Mouse (Mus musculus) adrenal gland, postnatal 4 days (tissue): ENCODE measurements around the gene Ubr7. TPM values are rescaled to one million over a fixed set of nuclear protein-coding genes. Genes with fewer than 3 reads are reported as not detected.
A peak's percentile ranks its signal among the peaks of the same experiment; 100 is the strongest.

Source experiments
- DNase-seq, 2 experiments: peaks; one replicate each; pipeline ENCODE4 v3.0.0; 2021 to 2022; ENCODE audit warnings: low spot score in 2 of 2, mixed read lengths in 2 of 2
- total RNA-seq, 2 experiments: library from RNA; stranded (reverse); gene quantifications; 2 replicates each; pipeline ENCODE4 v1.2.3; 2021

Ubr7 gene
- total RNA-seq, 2 experiments from 2014 or later = 48.8 to 49.9 TPM

DNA sequence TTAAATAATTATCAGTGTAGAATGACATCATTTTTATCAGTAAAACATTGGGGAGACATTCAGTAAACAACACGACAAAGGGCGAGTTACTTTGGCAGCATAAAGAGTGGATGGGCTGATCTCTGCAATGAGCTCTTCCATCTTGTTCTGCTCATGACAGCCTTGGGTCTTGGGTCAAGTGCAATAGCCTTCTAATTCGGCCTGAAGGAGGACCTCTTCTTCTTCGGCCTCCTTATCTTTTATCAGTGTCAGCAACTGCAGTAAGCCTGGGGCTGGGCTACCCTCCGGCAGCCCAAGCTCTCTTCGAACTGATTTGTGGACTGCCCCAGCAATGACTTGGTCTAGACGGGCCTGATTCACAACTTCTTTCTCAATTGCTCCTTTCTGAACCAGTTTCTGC lies 15.7 kb upstream of the Ubr7 start:
- DNase-seq = no peak

DNA sequence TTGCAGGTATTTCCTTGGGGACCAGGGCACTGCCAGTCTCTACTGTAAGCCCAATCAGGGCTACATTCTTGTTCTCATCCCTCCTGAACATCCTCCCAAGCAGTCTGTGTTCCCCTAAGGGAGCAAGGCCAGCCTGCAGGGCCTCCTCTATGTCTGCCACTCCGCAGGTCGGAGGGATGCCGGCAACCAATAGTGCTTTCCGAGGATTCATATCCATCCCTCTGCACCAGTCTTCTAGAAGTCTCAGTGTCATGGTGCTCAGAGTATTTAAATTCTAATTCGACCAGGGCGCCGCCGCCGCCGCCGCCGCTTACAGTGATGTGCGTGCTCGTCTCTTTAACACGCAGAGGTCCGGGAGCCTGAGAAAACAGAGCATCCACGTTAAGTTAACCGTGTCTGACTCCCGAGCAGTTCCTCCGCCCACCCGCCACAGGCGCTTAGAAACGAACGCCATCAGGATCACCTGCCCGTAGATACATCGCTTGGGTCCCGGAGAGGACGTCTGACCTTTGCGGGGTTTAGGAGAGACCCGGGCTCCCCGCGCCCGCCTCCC lies 14.7 kb upstream of the Ubr7 start:
- no peak for DNase-seq

- DNase-seq = peak; percentile 69 to 81
Measured at GRCm38 (mm10) chr12:102743589-102744574, 13.9 kb upstream of the Ubr7 start, which contains the start of the genes Moap1 and Tmem251. TSS of gene Moap1 (minus strand) at chr12:102743661. TSS of gene Tmem251 (plus strand) at chr12:102743762.

DNA sequence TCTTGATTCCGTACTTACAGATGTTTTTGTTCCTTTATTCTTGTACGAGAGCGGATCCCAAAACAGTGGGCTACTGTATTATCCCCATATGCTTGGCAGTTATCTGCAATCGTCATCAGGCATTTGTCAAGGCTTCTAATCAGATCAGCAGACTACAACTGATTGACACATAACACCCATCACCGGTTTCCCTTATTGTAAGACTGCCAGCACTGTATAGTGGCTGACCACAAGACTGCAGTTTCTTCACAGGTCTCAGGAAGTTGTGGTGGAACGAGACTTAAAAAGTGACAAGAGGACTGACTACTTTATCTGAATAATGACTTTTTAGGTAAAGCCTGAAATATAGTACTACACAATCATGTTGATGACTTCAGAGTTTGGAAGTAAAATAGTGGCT lies 12.9 kb upstream of the Ubr7 start:
- DNase-seq = no peak

- no peak for DNase-seq
Measured at GRCm38 (mm10) chr12:102748256-102748655, 9.5 kb upstream of the Ubr7 start.

DNA sequence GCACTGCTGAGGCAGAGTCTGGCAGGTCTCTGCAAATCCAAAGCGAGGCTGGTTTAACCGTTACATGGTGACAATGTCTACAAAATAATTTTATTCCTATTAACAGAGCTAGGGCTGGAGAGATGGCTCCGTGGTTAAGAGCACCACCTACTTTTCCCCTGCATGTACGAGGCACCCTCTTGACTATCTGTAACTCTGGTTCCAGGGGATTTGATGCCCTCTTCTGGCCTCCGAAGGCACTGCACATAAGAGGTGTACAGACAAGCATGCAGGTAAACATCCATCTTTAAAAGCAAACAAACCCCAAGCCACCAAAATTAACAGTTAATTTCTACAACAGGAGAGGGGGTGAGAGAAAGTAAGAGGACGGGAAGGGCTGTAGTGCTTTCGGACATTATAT lies 1.5 kb upstream of the Ubr7 start:
- DNase-seq = no peak

- no peak for DNase-seq
Measured at GRCm38 (mm10) chr12:102757055-102757688, 595 bp upstream of the Ubr7 start.

DNA sequence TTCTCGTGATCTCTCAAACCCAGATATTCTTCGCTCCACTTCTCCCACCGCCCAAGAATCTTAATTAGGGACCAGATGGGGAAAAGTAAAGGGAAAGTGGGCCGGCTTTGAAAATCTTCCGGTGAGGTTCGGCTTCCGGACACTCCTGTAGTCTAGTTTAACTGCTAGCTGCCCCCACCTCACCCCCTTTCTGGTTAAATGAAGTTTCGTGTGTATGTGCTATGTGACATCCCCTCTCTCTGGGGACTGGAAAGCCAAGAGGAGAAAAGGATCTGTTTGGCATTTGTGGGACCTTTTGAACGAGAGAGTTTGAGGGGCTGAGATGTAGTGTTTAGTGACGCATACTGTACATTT lies 613 bp downstream of the Ubr7 start, which contains the start of gene Gm20604:
Gene Gm20604 (minus strand): TSS at position 270 of the 354 bp plus-strand sequence.
- no peak for DNase-seq

DNA sequence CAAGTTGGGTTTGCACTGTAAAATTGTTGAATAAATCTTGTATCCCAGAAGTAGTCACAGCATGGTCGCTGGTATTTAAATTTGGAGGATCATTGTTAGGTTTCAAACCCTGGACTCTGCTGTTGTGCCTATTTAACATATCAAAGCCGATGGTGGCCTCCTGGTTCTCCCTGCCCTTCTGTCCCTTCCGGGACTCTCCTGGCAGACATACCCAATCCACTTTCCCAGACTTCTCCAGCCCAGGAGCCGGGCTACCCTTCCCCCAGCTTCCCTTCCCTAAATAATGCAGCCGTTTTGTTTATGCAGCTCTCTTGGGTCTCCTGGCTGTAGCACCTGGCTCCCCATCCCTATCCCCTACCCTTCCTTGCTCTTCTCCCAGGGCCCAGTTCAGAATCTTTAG lies 1.2 kb downstream of the Ubr7 start:
- DNase-seq = no peak

- no peak for DNase-seq
Measured at GRCm38 (mm10) chr12:102761668-102762067, 3.9 kb downstream of the Ubr7 start.

- DNase-seq = no peak
Measured at GRCm38 (mm10) chr12:102763696-102764095, 5.9 kb downstream of the Ubr7 start.

GRCm38 (mm10) chr12:102769000-102769399 lies 11.2 kb downstream of the Ubr7 start:
- DNase-seq = no peak

- DNase-seq = no peak
Measured at GRCm38 (mm10) chr12:102771601-102772000, 13.8 kb downstream of the Ubr7 start.

GRCm38 (mm10) chr12:102772676-102773075 lies 14.9 kb downstream of the Ubr7 start:
- no peak for DNase-seq

DNA sequence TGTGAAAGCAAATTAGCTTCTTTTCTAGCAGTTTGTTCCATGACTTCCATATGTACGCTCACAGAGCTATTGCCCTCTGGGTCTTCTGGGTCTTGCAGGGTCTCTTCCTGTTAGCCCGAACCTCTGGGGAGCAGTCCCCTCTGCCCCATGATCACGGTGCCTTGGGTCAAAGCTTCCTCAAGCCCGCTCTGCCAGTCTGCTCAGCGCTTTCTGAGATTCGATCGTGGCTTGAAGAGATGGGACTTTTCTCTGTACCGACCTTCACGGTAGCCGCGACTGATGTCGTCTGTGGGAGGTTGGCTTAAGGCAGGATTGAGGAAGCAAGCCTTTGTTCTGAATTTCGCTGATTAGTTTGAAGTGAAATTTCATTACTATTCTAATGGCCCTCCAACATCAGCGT lies 18.3 kb downstream of the Ubr7 start:
- DNase-seq = no peak

- DNase-seq = no peak
Measured at GRCm38 (mm10) chr12:102778151-102778550, 20.4 kb downstream of the Ubr7 start.

DNA sequence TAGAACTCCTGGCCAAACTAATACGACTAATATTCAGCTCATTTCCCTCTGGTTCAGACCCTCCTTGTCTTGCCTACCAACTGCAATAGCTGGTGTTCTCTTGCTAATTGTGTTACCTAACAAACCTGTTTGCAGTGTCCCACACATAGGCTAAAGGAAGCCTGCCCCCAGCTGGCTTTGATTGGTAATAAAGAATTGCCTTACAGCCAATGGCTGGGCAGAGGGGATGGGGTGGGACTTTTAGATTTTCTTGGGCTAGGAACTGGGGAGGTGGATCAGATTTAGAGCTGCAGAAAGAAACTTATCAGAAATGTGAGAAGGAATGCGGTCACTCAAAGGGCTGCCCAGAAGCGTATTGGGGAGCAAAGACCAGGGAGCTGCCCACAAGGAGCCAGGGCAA lies 21.7 kb downstream of the Ubr7 start:
- DNase-seq = no peak

- no peak for DNase-seq
Measured at GRCm38 (mm10) chr12:102782841-102783240, 25.1 kb downstream of the Ubr7 start.

DNA sequence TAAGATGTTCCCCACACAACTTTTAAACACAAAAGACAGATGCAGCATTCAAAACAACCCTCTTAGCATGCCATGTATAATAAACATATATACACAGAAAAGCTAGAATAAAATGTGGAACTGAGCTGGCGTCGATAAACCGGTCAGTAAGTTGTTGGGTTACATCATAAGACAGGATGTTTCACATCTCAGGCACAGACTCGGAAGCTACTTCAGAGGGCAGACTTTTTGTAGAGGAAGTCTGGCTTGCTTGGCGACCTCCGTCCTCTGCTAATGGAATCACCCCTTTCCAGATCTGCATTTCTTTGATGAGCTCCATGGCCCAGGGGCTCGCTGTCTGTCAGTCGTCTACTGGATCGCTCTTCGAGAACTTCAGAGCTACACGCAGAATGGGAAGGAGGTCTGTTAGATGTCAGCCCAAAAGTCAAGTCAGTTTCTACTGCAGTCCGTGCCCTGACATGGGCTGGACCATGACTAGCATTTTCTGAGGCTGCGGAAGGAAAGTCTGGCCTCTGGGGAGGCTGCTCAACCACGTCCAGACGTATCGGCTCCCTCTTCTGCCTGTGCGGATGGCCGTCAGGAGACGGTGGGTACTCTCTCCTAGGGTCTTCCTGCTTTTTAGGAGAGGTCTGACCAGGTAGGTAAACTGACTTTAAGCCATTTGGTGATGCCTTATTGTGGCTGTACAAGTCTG lies 27.3 kb downstream of the Ubr7 start:
- DNase-seq = no peak

DNA sequence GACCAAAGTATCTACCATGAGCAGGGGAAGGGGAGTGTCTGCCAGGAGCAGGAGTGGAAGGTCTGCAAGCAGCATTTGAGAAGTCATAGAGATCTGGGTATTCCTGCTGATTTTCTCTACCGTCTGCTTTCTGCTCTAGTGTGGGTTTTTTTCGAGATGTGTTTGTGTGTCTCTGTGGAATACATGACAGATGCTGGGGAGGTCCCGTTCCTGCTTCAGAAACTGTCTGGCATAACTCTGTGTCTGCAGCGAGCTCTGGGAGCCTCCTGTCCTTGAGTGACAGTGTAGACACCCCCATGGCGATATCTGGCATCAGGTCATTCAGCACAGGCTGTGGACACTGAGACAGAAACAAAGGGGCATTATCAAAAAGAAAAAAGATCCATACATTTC lies 27.8 kb downstream of the Ubr7 start:
- DNase-seq = no peak

- no peak for DNase-seq
Measured at GRCm38 (mm10) chr12:102787927-102788326, 30.2 kb downstream of the Ubr7 start.
